Mouse (Mus musculus) cerebellum, adult 2 months (tissue): Measurements from ENCODE around the gene Cabp4. TPM values are rescaled to one million over a fixed set of nuclear protein-coding genes. Genes with fewer than 3 reads are reported as not detected.

Source experiments
- DNase-seq, 2 experiments: peaks; one replicate each; pipeline ENCODE4 v3.0.0; 2021
- H3K27ac ChIP-seq: fragments of 200-500 bp; 2 replicates; pipeline ENCODE4 v1.5.1; 2012; ENCODE audit warnings: low read length, control low read depth, inconsistent platforms; ENCODE audit not compliant: insufficient read depth
- H3K27me3 ChIP-seq: fragments of 200-500 bp; 2 replicates; pipeline ENCODE4 v1.6.1; 2012; ENCODE audit warnings: inconsistent platforms, mild to moderate bottlenecking, low read length, moderate library complexity; ENCODE audit not compliant: control insufficient read depth, insufficient read depth
- H3K4me1 ChIP-seq: fragments of 200-500 bp; 2 replicates; pipeline ENCODE4 v1.6.1; 2011; ENCODE audit warnings: low read length; ENCODE audit not compliant: control insufficient read depth, insufficient read depth
- H3K4me3 ChIP-seq: fragments of 200-500 bp; replicated peaks from 2 replicates; pipeline ENCODE3; 2011; ENCODE audit warnings: mild to moderate bottlenecking, low read depth, low read length, control low read depth; ENCODE audit not compliant: insufficient read depth
- CTCF ChIP-seq: fragments of 200-500 bp; IDR thresholded peaks from 2 replicates; pipeline ENCODE4 v1.5.1; 2011; ENCODE audit warnings: low read depth, mild to moderate bottlenecking, control low read depth, low read length, moderate library complexity, borderline replicate concordance; ENCODE audit not compliant: insufficient read depth
- POLR2A ChIP-seq: fragments of 200-500 bp; IDR thresholded peaks from 2 replicates; pipeline ENCODE4 v1.6.1; 2011; ENCODE audit warnings: low read length, control low read depth, borderline replicate concordance; ENCODE audit not compliant: insufficient read depth
- WGBS: fragments of 180-500 bp; shearing (Covaris S2); methylation state at CpG from one replicate; pipeline ENCODE4 v1.1.7; 2018; 5-methylcytosine and 5-hydroxymethylcytosine counted together
- polyA plus RNA-seq: library from polyadenylated mRNA; depleted of rRNA; stranded (reverse); fragments of >200 nt; gene quantifications from 2 replicates; pipeline ENCODE4 v1.2.3, GENCODE M21; 2012

The Cabp4 gene
- polyA plus RNA-seq, 1 experiment = 0.16 TPM

GRCm38 (mm10) chr19:4103792-4104191 lies 40.0 kb downstream of the Cabp4 start:
- Histone ChIP-seq H3K4me3 (no peak overlapping the region), H3K27me3 (no peaks in the 10 kb centered on the region), H3K27ac (peak overlapping the region; percentile 83; the same call in 1 of the 2 replicates), H3K4me1 (peaks cover 31% of the 10 kb centered on the region)
- DNase-seq = no peak
- 65% methylated on average over 3 of the region's 3 CpGs for whole genome bisulfite sequencing
- no peak for TF ChIP-seq CTCF

- no peaks in the 10 kb centered on the region for H3K27me3 ChIP-seq
- 63% methylated on average over 18 of the region's 18 CpGs for WGBS
- H3K27ac ChIP-seq = peak overlapping the region; percentile 83
- DNase-seq = peak; percentile 43 to 56
- H3K4me3 ChIP-seq = peak overlapping the region; percentile 72
- peaks cover 34% of the 10 kb centered on the region for H3K4me1 ChIP-seq
- no peak for TF ChIP-seq CTCF
Observed at GRCm38 (mm10) chr19:4103294-4103693, 40.5 kb downstream of the Cabp4 start.

GRCm38 (mm10) chr19:4102626-4103025 lies 41.2 kb downstream of the Cabp4 start:
- whole genome bisulfite sequencing = 15% methylated on average over 12 of the region's 12 CpGs
- peaks cover 34% of the 10 kb centered on the region for H3K4me1 ChIP-seq

GRCm38 (mm10) chr19:4102049-4102448 lies 41.8 kb downstream of the Cabp4 start:
- Histone ChIP-seq H3K27me3 (no peaks in the 10 kb centered on the region), H3K27ac (peak overlapping the region; percentile 94), H3K4me3 (peak overlapping the region; percentile 72), H3K4me1 (peaks cover 34% of the 10 kb centered on the region)
- no peak for TF ChIP-seq POLR2A
- TF ChIP-seq CTCF = no peak
- WGBS = 87% methylated on average over 2 of the region's 2 CpGs
- no peak for DNase-seq

More at GRCm38 (mm10) chr19:4102626-4103025, 41.2 kb downstream of the Cabp4 start:
- peak; percentile 73 to 86 for DNase-seq
- Histone ChIP-seq H3K27ac (peak overlapping the region; percentile 94), H3K4me3 (peak overlapping the region; percentile 72), H3K27me3 (no peaks in the 10 kb centered on the region)
- TF ChIP-seq CTCF = no peak
- no peak for TF ChIP-seq POLR2A

GRCm38 (mm10) chr19:4101466-4101865 lies 42.4 kb downstream of the Cabp4 start:
- H3K4me3 ChIP-seq = peak overlapping the region; percentile 72
- peaks cover 34% of the 10 kb centered on the region for H3K4me1 ChIP-seq
- no peaks in the 10 kb centered on the region for H3K27me3 ChIP-seq
- TF ChIP-seq POLR2A (no peak), CTCF (no peak)
- 14% methylated on average over 6 of the region's 6 CpGs for WGBS
- H3K27ac ChIP-seq = peak overlapping the region; percentile 94
- DNase-seq = peak; percentile 53 to 61

GRCm38 (mm10) chr19:4100718-4101261 lies 43.0 kb downstream of the Cabp4 start:
- 1% methylated on average over 51 of the region's 52 CpGs for WGBS
- TF ChIP-seq CTCF = no peak
- 0 out of 2 replicates have a peak, but pooled peaks have one; percentile 33 for TF ChIP-seq POLR2A
- Histone ChIP-seq H3K4me3 (peak overlapping the region; percentile 72), H3K4me1 (peaks cover 34% of the 10 kb centered on the region), H3K27me3 (no peaks in the 10 kb centered on the region), H3K27ac (peak overlapping the region; percentile 94)
- DNase-seq = peak; percentile 89 to 91

- no peaks in the 10 kb centered on the region for H3K27me3 ChIP-seq
- peak within 1 kb of the TSS; percentile 72 for H3K4me3 ChIP-seq
- peak; percentile 73 to 78 for DNase-seq
- no peak for TF ChIP-seq CTCF
- no peak for TF ChIP-seq POLR2A
- peaks cover 34% of the 10 kb centered on the region for H3K4me1 ChIP-seq
- H3K27ac ChIP-seq = peak within 1 kb of the TSS; percentile 94
- WGBS = 1% methylated on average over 53 of the region's 53 CpGs
Observed at GRCm38 (mm10) chr19:4099837-4100717, 43.8 kb downstream of the Cabp4 start, which contains the start of gene Pitpnm1. Pitpnm1 (plus strand) TSS chr19:4099998.
